Mouse (Mus musculus): ENCODE results near the gene Pax2.

DNA sequence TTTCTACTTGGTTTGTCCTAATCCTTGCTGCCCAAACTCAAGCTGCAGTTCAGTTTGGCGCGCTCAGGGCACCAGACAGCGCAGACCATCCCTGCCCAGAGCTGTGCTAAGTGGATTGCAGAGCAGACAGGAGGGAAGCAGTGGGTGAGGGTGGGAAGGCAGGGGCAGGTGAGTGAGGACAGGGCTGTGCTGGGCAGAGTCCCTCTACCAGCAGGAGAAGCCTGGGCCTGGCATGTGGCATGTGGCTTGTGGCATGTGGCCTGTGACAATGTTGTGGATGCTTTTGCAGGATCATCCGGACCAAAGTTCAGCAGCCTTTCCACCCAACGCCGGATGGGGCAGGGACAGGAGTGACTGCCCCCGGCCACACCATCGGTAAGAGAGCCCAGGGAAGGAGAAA is 32.6 kb downstream of the Pax2 start:
- TF ChIP-seq CTCF (IDR thresholded peaks at IDR 0.05; ENCODE audit: control insufficient read depth, insufficient read depth, insufficient read length) = no peak
- no peak for TF ChIP-seq MAX (IDR thresholded peaks at IDR 0.05)
- no peak for TF ChIP-seq USF1 (IDR thresholded peaks at IDR 0.05; ENCODE audit: low read depth)
- no peak for TF ChIP-seq CEBPB (IDR thresholded peaks at IDR 0.05; ENCODE audit: low read depth)

All from C2C12 (cell line).